Mouse (Mus musculus) ovary, adult 2 months (tissue): ENCODE data around the gene 2610008E11Rik. TPM values are rescaled to one million over a fixed set of nuclear protein-coding genes. Genes with fewer than 3 reads are reported as not detected.

Source experiments
- polyA plus RNA-seq: library from polyadenylated mRNA; depleted of rRNA; stranded (reverse); fragments of >200 nt; gene quantifications from 2 replicates; pipeline ENCODE4 v1.2.3, GENCODE M21; 2012; rRNA removed

2610008E11Rik gene
- polyA plus RNA-seq: 1.9 and 2.4 TPM in 2 replicates

GRCm38 (mm10) chr10:79097161-79097754 is at the start of gene 2610008E11Rik:
TSS of gene 2610008E11Rik (minus strand) at chr10:79097600.

GRCm38 (mm10) chr10:79028441-79028840 is 69.0 kb downstream of the 2610008E11Rik start, which contains the start of gene Olfr57:
TSS of gene Olfr57 (plus strand) at chr10:79028741.

Other genes starting within 250 kb of the 2610008E11Rik start
- gene Olfr1356, start 245.4 kb downstream of the 2610008E11Rik start, polyA plus RNA-seq: not detected in 2 replicates
- gene Olfr1355, start 222.1 kb downstream of the 2610008E11Rik start, polyA plus RNA-seq: not detected in 2 replicates
- not detected in 2 replicates for gene Olfr1354, start 184.4 kb downstream of the 2610008E11Rik start, polyA plus RNA-seq
- gene Olfr8, start 147.0 kb downstream of the 2610008E11Rik start, polyA plus RNA-seq: not detected in 2 replicates
- gene Olfr1353, start 134.3 kb downstream of the 2610008E11Rik start, polyA plus RNA-seq: not detected in 2 replicates
- gene Olfr1352, start 116.5 kb downstream of the 2610008E11Rik start, polyA plus RNA-seq: not detected in 2 replicates
- gene Olfr1351, start 85.1 kb downstream of the 2610008E11Rik start, polyA plus RNA-seq: not detected in 2 replicates
- not detected in 2 replicates for gene Olfr57, start 68.9 kb downstream of the 2610008E11Rik start, polyA plus RNA-seq
- not detected in 2 replicates for gene Vmn2r80, start 51.2 kb upstream of the 2610008E11Rik start, polyA plus RNA-seq
- gene Vmn2r81, start 150.1 kb upstream of the 2610008E11Rik start, polyA plus RNA-seq: not detected in 2 replicates